Mouse (Mus musculus): ENCODE data around the gene Mdfic. TPM values are rescaled to one million over a fixed set of nuclear protein-coding genes. Genes with fewer than 3 reads are reported as not detected.
A peak's percentile ranks its signal among the peaks of the same experiment; 100 is the strongest.

Gene Mdfic
- total RNA-seq, 2 experiments from 2014 or later, result 27.2 to 28.9 TPM

- DNase-seq (ENCODE audit: low spot score in 2 of 2), result no peak
These were observed 18.0 kb downstream of the Mdfic start for GRCm38 (mm10) chr6:15738331-15738943.

- no peak for DNase-seq (ENCODE audit: low spot score in 2 of 2)
These were observed 18.7 kb downstream of the Mdfic start for GRCm38 (mm10) chr6:15739132-15739531.

GRCm38 (mm10) chr6:15742591-15743149, 22.2 kb downstream of the Mdfic start:
- no peak for DNase-seq (ENCODE audit: low spot score in 2 of 2)

- peak in 1 of 2 experiments; percentile 47 for DNase-seq (ENCODE audit: low spot score in 2 of 2)
These were observed 22.9 kb downstream of the Mdfic start for GRCm38 (mm10) chr6:15743291-15743792.

- DNase-seq (ENCODE audit: low spot score in 2 of 2), result no peak
These were observed 23.3 kb downstream of the Mdfic start for GRCm38 (mm10) chr6:15743793-15744192.

- no peak for DNase-seq (ENCODE audit: low spot score in 2 of 2)
These were observed 24.9 kb downstream of the Mdfic start for GRCm38 (mm10) chr6:15745313-15745712.

GRCm38 (mm10) chr6:15745891-15746290, 25.4 kb downstream of the Mdfic start:
- no peak for DNase-seq (ENCODE audit: low spot score in 2 of 2)

GRCm38 (mm10) chr6:15747396-15748155, 27.1 kb downstream of the Mdfic start:
- no peak for DNase-seq (ENCODE audit: low spot score in 2 of 2)

GRCm38 (mm10) chr6:15748236-15748635, 27.8 kb downstream of the Mdfic start:
- no peak for DNase-seq (ENCODE audit: low spot score in 2 of 2)

- DNase-seq (ENCODE audit: low spot score in 2 of 2), result no peak
These were observed 28.5 kb downstream of the Mdfic start for GRCm38 (mm10) chr6:15748943-15749342.

GRCm38 (mm10) chr6:15750101-15750500, 29.6 kb downstream of the Mdfic start:
- no peak for DNase-seq (ENCODE audit: low spot score in 2 of 2)

GRCm38 (mm10) chr6:15751375-15751774, 30.9 kb downstream of the Mdfic start:
- no peak for DNase-seq (ENCODE audit: low spot score in 2 of 2)

GRCm38 (mm10) chr6:15752160-15752559, 31.7 kb downstream of the Mdfic start:
- DNase-seq (ENCODE audit: low spot score in 2 of 2), result no peak

- DNase-seq (ENCODE audit: low spot score in 2 of 2), result no peak
These were observed 32.7 kb downstream of the Mdfic start for GRCm38 (mm10) chr6:15753208-15753607.

- DNase-seq (ENCODE audit: low spot score in 2 of 2), result no peak
These were observed 37.9 kb downstream of the Mdfic start for GRCm38 (mm10) chr6:15758394-15758793.

- DNase-seq (ENCODE audit: low spot score in 2 of 2), result no peak
These were observed 40.3 kb downstream of the Mdfic start for GRCm38 (mm10) chr6:15760750-15761149.

- no peak for DNase-seq (ENCODE audit: low spot score in 2 of 2)
These were observed 43.6 kb downstream of the Mdfic start for GRCm38 (mm10) chr6:15764039-15764438.

- no peak for DNase-seq (ENCODE audit: low spot score in 2 of 2)
These were observed 47.0 kb downstream of the Mdfic start for GRCm38 (mm10) chr6:15767460-15767859.

- DNase-seq (ENCODE audit: low spot score in 2 of 2), result no peak
These were observed 49.7 kb downstream of the Mdfic start for GRCm38 (mm10) chr6:15770128-15770527.

GRCm38 (mm10) chr6:15777070-15777469, 56.6 kb downstream of the Mdfic start:
- DNase-seq (ENCODE audit: low spot score in 2 of 2), result no peak

- DNase-seq (ENCODE audit: low spot score in 2 of 2), result no peak
These were observed 59.7 kb downstream of the Mdfic start for GRCm38 (mm10) chr6:15780127-15780526.

GRCm38 (mm10) chr6:15780688-15781087, 60.2 kb downstream of the Mdfic start:
- no peak for DNase-seq (ENCODE audit: low spot score in 2 of 2)

Measured in gastrocnemius, postnatal 4 days (tissue).